Mouse (Mus musculus) testis, adult 2 months (tissue): Measurements from ENCODE around the gene Klf12. TPM values are rescaled to one million over a fixed set of nuclear protein-coding genes. Genes with fewer than 3 reads are reported as not detected.

Experiments
- H3K27ac ChIP-seq: fragments of 200-500 bp; 2 replicates; pipeline ENCODE4 v1.5.1; 2012; ENCODE audit warnings: low read depth, low read length; ENCODE audit not compliant: control insufficient read depth, insufficient read depth
- H3K27me3 ChIP-seq: fragments of 200-500 bp; 2 replicates; pipeline ENCODE4 v1.6.1; 2012; ENCODE audit warnings: mild to moderate bottlenecking, low read length, moderate library complexity; ENCODE audit not compliant: control insufficient read depth, insufficient read depth
- H3K36me3 ChIP-seq: fragments of 200-500 bp; 2 replicates; pipeline ENCODE4 v1.6.1; 2012; ENCODE audit warnings: mild to moderate bottlenecking, low read length; ENCODE audit not compliant: control insufficient read depth, insufficient read depth
- H3K4me1 ChIP-seq: fragments of 200-500 bp; 2 replicates; pipeline ENCODE4 v1.6.1; 2012; ENCODE audit warnings: low read length; ENCODE audit not compliant: control insufficient read depth, insufficient read depth
- H3K4me3 ChIP-seq: fragments of 200-500 bp; 2 replicates; pipeline ENCODE4 v1.5.1; 2012; ENCODE audit warnings: low read depth, mild to moderate bottlenecking, low read length, moderate library complexity, mixed read lengths; ENCODE audit not compliant: control insufficient read depth
- CTCF ChIP-seq: fragments of 200-500 bp; IDR thresholded peaks from 2 replicates; pipeline ENCODE4 v1.5.1; 2012; ENCODE audit warnings: low read depth, mild to moderate bottlenecking, inconsistent platforms, low read length, moderate library complexity; ENCODE audit not compliant: control insufficient read depth, insufficient read depth, insufficient replicate concordance
- POLR2A ChIP-seq: fragments of 200-500 bp; IDR thresholded peaks from 2 replicates; pipeline ENCODE4 v1.6.1; 2012; ENCODE audit warnings: low read depth, mild to moderate bottlenecking, inconsistent platforms, low read length, moderate library complexity; ENCODE audit not compliant: control insufficient read depth
- polyA plus RNA-seq: library from polyadenylated mRNA; depleted of rRNA; stranded (reverse); fragments of >200 nt; gene quantifications from 2 replicates; pipeline ENCODE4 v1.2.3, GENCODE M21; 2012

The Klf12 gene
- polyA plus RNA-seq, 1 experiment = 7.9 TPM

GRCm38 (mm10) chr14:100104818-100105217 lies 179.7 kb downstream of the Klf12 start:
- no peaks in the 10 kb centered on the region for H3K27me3 ChIP-seq
- no peak overlapping the region for H3K4me3 ChIP-seq
- TF ChIP-seq CTCF (no peak), POLR2A (no peak)
- no peaks in the 10 kb centered on the region for H3K36me3 ChIP-seq
- no peaks in the 10 kb centered on the region; the same call in 1 of the 2 replicates for H3K4me1 ChIP-seq
- H3K27ac ChIP-seq = no peak overlapping the region

GRCm38 (mm10) chr14:100103818-100104217 lies 180.7 kb downstream of the Klf12 start:
- Histone ChIP-seq H3K4me3 (no peak overlapping the region), H3K36me3 (no peaks in the 10 kb centered on the region), H3K27ac (no peak overlapping the region), H3K4me1 (no peaks in the 10 kb centered on the region), H3K27me3 (no peaks in the 10 kb centered on the region)
- TF ChIP-seq CTCF (no peak), POLR2A (no peak)

GRCm38 (mm10) chr14:100097208-100098189 lies 187.0 kb downstream of the Klf12 start:
- TF ChIP-seq POLR2A = no peak
- no peak for TF ChIP-seq CTCF
- no peaks in the 10 kb centered on the region for H3K4me1 ChIP-seq
- no peak overlapping the region for H3K27ac ChIP-seq
- no peaks in the 10 kb centered on the region for H3K36me3 ChIP-seq
- H3K27me3 ChIP-seq = no peaks in the 10 kb centered on the region
- H3K4me3 ChIP-seq = no peak overlapping the region

- Histone ChIP-seq H3K4me1 (no peaks in the 10 kb centered on the region), H3K27me3 (no peaks in the 10 kb centered on the region), H3K27ac (no peak overlapping the region), H3K36me3 (no peaks in the 10 kb centered on the region), H3K4me3 (no peak overlapping the region)
- TF ChIP-seq POLR2A = no peak
- TF ChIP-seq CTCF = no peak
Observed at GRCm38 (mm10) chr14:100095730-100096129, 188.7 kb downstream of the Klf12 start.

GRCm38 (mm10) chr14:100090517-100090916 lies 194.0 kb downstream of the Klf12 start:
- Histone ChIP-seq H3K27ac (no peak overlapping the region), H3K36me3 (no peaks in the 10 kb centered on the region), H3K4me1 (no peaks in the 10 kb centered on the region), H3K27me3 (no peaks in the 10 kb centered on the region), H3K4me3 (no peak overlapping the region)
- TF ChIP-seq CTCF = peak; percentile 7; the same call in 1 of the 2 replicates
- TF ChIP-seq POLR2A = no peak

- no peak for TF ChIP-seq CTCF
- TF ChIP-seq POLR2A = no peak
- no peak overlapping the region for H3K4me3 ChIP-seq
- no peaks in the 10 kb centered on the region for H3K36me3 ChIP-seq
- H3K4me1 ChIP-seq = no peaks in the 10 kb centered on the region
- no peak overlapping the region for H3K27ac ChIP-seq
- H3K27me3 ChIP-seq = no peaks in the 10 kb centered on the region
Observed at GRCm38 (mm10) chr14:100079620-100080019, 204.9 kb downstream of the Klf12 start.

- H3K36me3 ChIP-seq = no peaks in the 10 kb centered on the region
Observed at GRCm38 (mm10) chr14:100072431-100073195, 211.9 kb downstream of the Klf12 start.

More at GRCm38 (mm10) chr14:100072431-100073195, 211.9 kb downstream of the Klf12 start:
- H3K27me3 ChIP-seq = no peaks in the 10 kb centered on the region
- no peaks in the 10 kb centered on the region for H3K4me1 ChIP-seq
- no peak overlapping the region for H3K27ac ChIP-seq
- no peak for TF ChIP-seq POLR2A
- no peak for TF ChIP-seq CTCF
- H3K4me3 ChIP-seq = no peak overlapping the region
